In the genomic region with DNA sequence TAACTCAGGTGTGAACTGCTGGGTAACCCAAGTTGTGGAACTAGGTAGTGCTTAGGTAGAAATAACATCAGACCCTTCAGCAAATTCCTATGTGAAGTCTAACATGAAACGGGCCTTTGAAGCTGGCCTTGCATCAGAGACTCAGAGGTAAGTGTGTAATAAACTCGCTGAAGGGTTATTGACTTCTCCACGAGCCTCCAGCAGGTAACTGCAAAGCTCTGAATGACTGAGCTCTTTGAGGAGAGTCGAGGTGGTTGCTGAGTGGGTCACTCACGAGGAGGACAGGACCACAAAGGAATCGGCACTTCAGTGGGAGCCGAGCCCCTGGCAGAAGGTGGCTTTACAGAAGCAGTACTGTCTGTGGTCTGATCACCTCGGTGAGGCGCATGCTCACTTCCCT, we compare ENCODE assay signal across 26 mouse cellular contexts.
A peak's percentile ranks its signal among the peaks of the same experiment; 100 is the strongest.
DNase-seq lines count a peak whose midpoint lies in the region; ATAC-seq and TF ChIP-seq lines count a peak whose summit lies in the region.
"Had no signal": no experiment of that assay in that cellular context is flagged by ENCODE, and none has a peak within 500 bp of the region (broad histone marks: within the 10 kb centered on the region; RNA-seq: fewer than 3 reads in every experiment).

No protein-coding gene starts in this region.

- H3K27ac ChIP-seq in lung, embryonic 15.5 days: peak overlapping the region; percentile 51
- peak overlapping the region; percentile 75 for H3K27ac ChIP-seq in lung, postnatal 0 days (ENCODE audit: low read length)
- H3K27ac ChIP-seq: embryonic facial prominence, embryonic 12.5 days; embryonic facial prominence, embryonic 15.5 days; gastrocnemius, adult 2 months; heart, embryonic 15.5 days; hindbrain, embryonic 10.5 days; hindbrain, embryonic 13.5 days had no signal

- peak; percentile 76 for TF ChIP-seq EP300 in lung, postnatal 0 days (IDR thresholded peaks at IDR 0.05)

- no peaks in the 10 kb centered on the region for H3K4me1 ChIP-seq in lung, adult 2 months (ENCODE audit: control insufficient read depth, insufficient read depth, low read length)
- peaks cover 23% of the 10 kb centered on the region for H3K4me1 ChIP-seq in lung, embryonic 15.5 days
- H3K4me1 ChIP-seq in lung, postnatal 0 days (ENCODE audit: insufficient read depth, low read depth, low read length): peaks cover 2% of the 10 kb centered on the region; the same call in 1 of the 2 replicates
- H3K4me1 ChIP-seq: embryonic facial prominence, embryonic 12.5 days; embryonic facial prominence, embryonic 15.5 days; hindbrain, embryonic 13.5 days had no signal

- 74% methylated on average over 9 of the region's 9 CpGs for WGBS in lung, adult 2 months
- WGBS in lung, embryonic 15.5 days: 57% methylated on average over 9 of the region's 9 CpGs
- 55% methylated on average over 9 of the region's 9 CpGs for WGBS in lung, postnatal 0 days

- ATAC-seq in lung, embryonic 15.5 days (ENCODE audit: borderline replicate concordance, extremely low read depth, low FRiP score, low TSS enrichment): 0 out of 2 replicates have a peak, but pooled peaks have one; percentile 25
- peak; percentile 71 for ATAC-seq in lung, postnatal 0 days
- ATAC-seq in activated CD4-positive, CD25-positive, alpha-beta regulatory T cell, adult 4 months: no peak
- ATAC-seq: CD4-positive, CD25-positive, alpha-beta regulatory T cell, adult 4 months; forebrain, embryonic 14.5 days; forebrain, postnatal 0 days; hindbrain, embryonic 16.5 days had no signal

- TF ChIP-seq POLR2A in lung, adult 2 months (IDR thresholded peaks at IDR 0.05; ENCODE audit: borderline replicate concordance, extremely low read depth, low read depth, low read length): no peak

- H3K4me2 ChIP-seq in lung, embryonic 15.5 days: no peak overlapping the region
- H3K4me2 ChIP-seq in lung, postnatal 0 days (replicated peaks; ENCODE audit: low read depth, low read length): no peak overlapping the region
- H3K4me2 ChIP-seq: embryonic facial prominence, embryonic 12.5 days; embryonic facial prominence, embryonic 15.5 days; heart, embryonic 12.5 days; heart, embryonic 15.5 days; hindbrain, embryonic 13.5 days had no signal

- no peak overlapping the region for H3K4me3 ChIP-seq in lung, adult 2 months (replicated peaks; ENCODE audit: extremely low read depth, low read depth, low read length)
- no peak overlapping the region for H3K4me3 ChIP-seq in lung, embryonic 15.5 days
- no peak overlapping the region for H3K4me3 ChIP-seq in lung, postnatal 0 days (ENCODE audit: low read depth, low read length)
- H3K4me3 ChIP-seq: embryonic facial prominence, embryonic 12.5 days; embryonic facial prominence, embryonic 15.5 days; gastrocnemius, adult 2 months; heart, embryonic 12.5 days; heart, embryonic 15.5 days; hindbrain, embryonic 10.5 days; hindbrain, embryonic 13.5 days had no signal

- no peak overlapping the region for H3K9ac ChIP-seq in lung, embryonic 15.5 days
- H3K9ac ChIP-seq in lung, postnatal 0 days (replicated peaks; ENCODE audit: low read depth): no peak overlapping the region
- H3K9ac ChIP-seq: embryonic facial prominence, embryonic 12.5 days; embryonic facial prominence, embryonic 15.5 days; forebrain, postnatal 0 days; heart, embryonic 12.5 days; heart, embryonic 15.5 days; hindbrain, embryonic 13.5 days had no signal

- H3K9me3 ChIP-seq in lung, embryonic 15.5 days: no peaks in the 10 kb centered on the region
- no peaks in the 10 kb centered on the region for H3K9me3 ChIP-seq in lung, postnatal 0 days (ENCODE audit: low read length)
- H3K9me3 ChIP-seq: embryonic facial prominence, embryonic 12.5 days; embryonic facial prominence, embryonic 15.5 days; heart, embryonic 12.5 days; heart, embryonic 15.5 days; hindbrain, embryonic 10.5 days; hindbrain, embryonic 13.5 days had no signal

- TF ChIP-seq CTCF in lung, adult 2 months (IDR thresholded peaks at IDR 0.05; ENCODE audit: insufficient read depth, low read length): no peak
- TF ChIP-seq CTCF in lung, postnatal 0 days (IDR thresholded peaks at IDR 0.05): no peak

- H3K36me3 ChIP-seq in lung, embryonic 15.5 days: no peaks in the 10 kb centered on the region
- no peaks in the 10 kb centered on the region for H3K36me3 ChIP-seq in lung, postnatal 0 days (ENCODE audit: insufficient read depth, low read length)
- H3K36me3 ChIP-seq: embryonic facial prominence, embryonic 12.5 days; embryonic facial prominence, embryonic 15.5 days; heart, embryonic 12.5 days; heart, embryonic 15.5 days; hindbrain, embryonic 10.5 days; hindbrain, embryonic 13.5 days had no signal

- DNase-seq in lung, adult 18-20 months: peak; percentile 25 to 41
- DNase-seq in lung, adult 2 months: no peak
- DNase-seq in lung, postnatal 0 days (ENCODE audit: low spot score): peak; percentile 91
- DNase-seq in lung, postnatal 36 days: peak; percentile 53
- no peak for DNase-seq in spleen, postnatal 4 days (ENCODE audit: low spot score in 2 of 2)
- DNase-seq: adrenal gland, adult 8-10 months; adrenal gland, postnatal 25 days; cerebellum, adult 11-12 months; cerebellum, adult 8-10 months; cerebellum, postnatal 10 days; cerebellum, postnatal 36 days; forebrain, postnatal 0 days; gastrocnemius, adult 2 months; gastrocnemius, postnatal 14 days; heart, postnatal 10 days had no signal

- H3K27me3 ChIP-seq in lung, embryonic 15.5 days: no peaks in the 10 kb centered on the region
- H3K27me3 ChIP-seq in lung, postnatal 0 days (replicated peaks; ENCODE audit: insufficient read depth, low read length): no peaks in the 10 kb centered on the region
- H3K27me3 ChIP-seq: embryonic facial prominence, embryonic 12.5 days; embryonic facial prominence, embryonic 15.5 days; heart, embryonic 15.5 days; hindbrain, embryonic 13.5 days had no signal

Comparison
In these comparisons a context has a peak if more than half of its experiments do, and no peak if none do; other contexts are left out.
1. DNase-seq: peak in lung, adult 18-20 months (2 of 2), lung, postnatal 0 days (single experiment) and lung, postnatal 36 days (single experiment); none in lung, adult 2 months (single experiment) and spleen, postnatal 4 days (0 of 2).